In the genomic region with DNA sequence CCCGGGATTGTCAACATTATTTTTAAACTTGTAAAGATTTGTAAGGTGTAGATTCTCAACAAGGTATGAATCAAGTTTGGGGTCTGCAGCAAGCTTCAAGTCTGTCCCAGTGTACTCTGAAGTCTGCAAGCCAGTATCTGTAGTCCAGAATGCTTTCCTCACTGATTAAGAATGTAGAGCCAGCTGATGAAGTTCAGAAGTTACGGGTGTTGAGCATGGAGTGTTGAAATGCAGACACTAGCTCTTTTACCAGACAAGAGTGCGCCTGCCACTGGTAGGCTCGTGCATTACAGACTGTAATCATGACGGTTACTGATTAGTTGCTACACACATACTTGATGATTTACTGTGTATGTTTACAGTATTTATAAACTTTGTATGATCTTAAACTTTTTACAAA, we compare ENCODE assay signal across 16 mouse cellular contexts.
"Had no signal": no experiment of that assay in that cellular context is flagged by ENCODE, and none has a peak within 500 bp of the region (broad histone marks: within the 10 kb centered on the region; RNA-seq: fewer than 3 reads in every experiment).

No protein-coding gene starts in this region.

- H3K27ac ChIP-seq: limb, embryonic 13.5 days; liver, embryonic 15.5 days; midbrain, embryonic 10.5 days; neural tube, embryonic 15.5 days had no signal

- DNase-seq: kidney, postnatal 14 days; left cerebral cortex, postnatal 4 days; lung, embryonic 14.5 days; lung, postnatal 10 days; lung, postnatal 4 days; midbrain, embryonic 14.5 days; right cerebral cortex, adult 18-20 months; right cerebral cortex, postnatal 25 days; thymus, adult 18-20 months; thymus, postnatal 14 days had no signal

- H3K9me3 ChIP-seq: limb, embryonic 13.5 days; liver, embryonic 15.5 days; midbrain, embryonic 10.5 days; neural tube, embryonic 15.5 days had no signal

- H3K9ac ChIP-seq: limb, embryonic 13.5 days; liver, embryonic 15.5 days; lung, embryonic 14.5 days; neural tube, embryonic 15.5 days had no signal

- H3K4me3 ChIP-seq: limb, embryonic 13.5 days; liver, embryonic 15.5 days; midbrain, embryonic 10.5 days; myocyte; neural tube, embryonic 15.5 days had no signal

- H3K27me3 ChIP-seq: limb, embryonic 13.5 days; liver, embryonic 15.5 days; neural tube, embryonic 15.5 days had no signal

- H3K4me1 ChIP-seq: limb, embryonic 13.5 days; liver, embryonic 15.5 days; midbrain, embryonic 10.5 days; neural tube, embryonic 15.5 days had no signal

- H3K4me2 ChIP-seq: limb, embryonic 13.5 days; liver, embryonic 11.5 days; liver, embryonic 15.5 days; lung, embryonic 14.5 days; neural tube, embryonic 15.5 days had no signal
